Mouse (Mus musculus) cortical plate, adult 2 months (tissue): ENCODE data around the gene 2310034G01Rik. TPM values are rescaled to one million over a fixed set of nuclear protein-coding genes. Genes with fewer than 3 reads are reported as not detected.

Source experiments
- H3K27ac ChIP-seq: fragments of 200-500 bp; 2 replicates; pipeline ENCODE4 v1.5.1; 2012; ENCODE audit warnings: low read length, control low read depth, inconsistent platforms; ENCODE audit not compliant: insufficient read depth
- H3K4me1 ChIP-seq: fragments of 200-500 bp; 2 replicates; pipeline ENCODE4 v1.6.1; 2011; ENCODE audit warnings: low read length; ENCODE audit not compliant: control insufficient read depth, insufficient read depth
- H3K4me3 ChIP-seq: fragments of 200-500 bp; 2 replicates; pipeline ENCODE4 v1.5.1; 2011; ENCODE audit warnings: mild to moderate bottlenecking, low read length, control low read depth; ENCODE audit not compliant: insufficient read depth
- CTCF ChIP-seq: fragments of 200-500 bp; IDR thresholded peaks from 2 replicates; pipeline ENCODE4 v1.5.1; 2011; ENCODE audit warnings: mild to moderate bottlenecking, control low read depth, low read length; ENCODE audit not compliant: insufficient read depth; ENCODE audit errors: extremely low read depth
- POLR2A ChIP-seq: fragments of 200-500 bp; IDR thresholded peaks from 2 replicates; pipeline ENCODE4 v1.6.1; 2011; ENCODE audit warnings: mild to moderate bottlenecking, low read length, control low read depth; ENCODE audit not compliant: insufficient read depth; ENCODE audit errors: extremely low read depth
- polyA plus RNA-seq: library from polyadenylated mRNA; depleted of rRNA; stranded (reverse); fragments of >200 nt; gene quantifications from 2 replicates; pipeline ENCODE4 v1.2.3, GENCODE M21; 2012; rRNA removed

The 2310034G01Rik gene
- 1.7 and 2.4 TPM in 2 replicates for polyA plus RNA-seq

DNA sequence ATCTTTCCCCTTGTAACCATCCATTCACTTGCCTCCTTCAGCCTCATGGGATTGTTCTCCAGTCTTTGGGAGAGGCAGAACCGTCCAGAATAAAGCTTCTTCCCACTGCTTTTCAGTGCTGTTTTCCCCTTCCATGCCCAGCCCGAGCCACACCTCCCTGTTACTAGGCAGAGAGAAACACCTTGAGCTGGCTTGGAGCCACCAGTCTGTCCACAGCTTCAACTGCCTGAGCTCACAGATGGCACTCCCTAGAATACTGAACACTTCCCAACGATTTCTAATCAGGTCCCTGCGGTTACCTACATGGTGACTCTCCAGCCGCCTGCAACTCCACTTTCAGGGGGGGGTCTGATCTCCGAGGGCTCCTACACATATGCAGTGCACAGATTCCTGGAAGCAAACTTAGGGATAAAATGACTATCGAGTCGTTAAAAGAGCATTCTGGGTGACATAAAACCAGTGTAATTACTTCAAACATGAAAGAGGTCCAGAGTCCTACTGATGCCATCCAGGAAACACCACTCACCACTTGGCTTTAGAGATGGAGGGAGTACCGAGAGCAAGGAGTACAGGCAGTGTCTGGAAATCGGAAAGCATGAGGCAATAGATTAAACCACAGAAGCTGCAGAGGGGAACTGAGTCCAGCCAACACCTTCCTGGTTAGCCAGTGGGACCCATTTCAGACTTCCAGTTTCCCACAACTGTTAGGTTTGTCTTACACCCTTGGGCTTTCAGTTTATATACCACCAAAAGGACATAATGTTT is at the start of gene 2310034G01Rik:
2310034G01Rik (minus strand) TSS at position 135 of the 765 bp plus-strand sequence.
- peak within 1 kb of the TSS; percentile 85 for H3K4me3 ChIP-seq
- peaks cover 5% of the 10 kb centered on the region; the same call in 1 of the 2 replicates for H3K4me1 ChIP-seq
- H3K27ac ChIP-seq, result peak within 1 kb of the TSS; percentile 61; the same call in 1 of the 2 replicates
- TF ChIP-seq CTCF (no peak), POLR2A (no peak)

DNA sequence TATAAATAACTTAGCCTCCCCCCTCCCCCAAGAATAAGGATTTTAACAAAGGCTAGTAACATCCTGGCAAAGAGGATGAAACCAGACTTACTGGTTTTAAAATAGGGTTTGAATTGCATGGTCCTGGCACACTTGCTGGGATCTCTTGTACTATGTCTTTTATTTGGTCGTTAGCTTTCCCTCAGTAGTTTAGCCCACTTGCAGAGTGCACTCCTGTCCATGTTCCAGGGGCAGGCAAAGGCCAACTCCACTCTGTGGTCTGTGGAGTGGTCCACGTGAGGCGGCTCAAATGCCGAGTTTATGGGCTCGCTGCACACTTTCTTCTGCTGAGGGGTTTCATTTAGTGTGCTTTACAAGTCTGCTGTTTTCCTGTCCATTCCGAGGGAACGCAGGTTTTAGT is 49.8 kb upstream of the 2310034G01Rik start:
- no peak overlapping the region for H3K4me3 ChIP-seq
- peaks cover 3% of the 10 kb centered on the region; the same call in 1 of the 2 replicates for H3K4me1 ChIP-seq
- TF ChIP-seq POLR2A (no peak), CTCF (no peak)
- no peak overlapping the region for H3K27ac ChIP-seq

DNA sequence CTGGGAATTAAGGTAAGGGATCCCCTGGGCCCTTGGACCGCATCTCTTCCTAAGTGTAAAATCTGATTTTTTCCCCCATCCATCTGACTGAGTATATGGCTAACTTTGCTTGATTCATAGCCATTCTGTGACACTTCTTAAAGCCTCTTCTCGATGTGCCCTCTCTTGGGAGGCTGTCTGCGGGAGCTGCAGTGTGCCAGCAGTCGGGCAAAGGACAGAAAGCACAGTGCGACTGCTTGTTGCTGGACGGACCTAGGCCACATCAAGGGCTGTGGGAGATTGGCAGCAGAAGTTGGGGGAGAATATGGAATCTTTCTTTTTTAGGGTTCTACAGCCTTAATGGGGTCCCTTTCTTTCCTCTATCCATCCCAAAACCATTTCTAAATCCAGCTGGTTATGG is 49.3 kb upstream of the 2310034G01Rik start:
- Histone ChIP-seq H3K4me3 (no peak overlapping the region), H3K4me1 (peaks cover 3% of the 10 kb centered on the region; the same call in 1 of the 2 replicates)
- TF ChIP-seq CTCF (no peak), POLR2A (no peak)

DNA sequence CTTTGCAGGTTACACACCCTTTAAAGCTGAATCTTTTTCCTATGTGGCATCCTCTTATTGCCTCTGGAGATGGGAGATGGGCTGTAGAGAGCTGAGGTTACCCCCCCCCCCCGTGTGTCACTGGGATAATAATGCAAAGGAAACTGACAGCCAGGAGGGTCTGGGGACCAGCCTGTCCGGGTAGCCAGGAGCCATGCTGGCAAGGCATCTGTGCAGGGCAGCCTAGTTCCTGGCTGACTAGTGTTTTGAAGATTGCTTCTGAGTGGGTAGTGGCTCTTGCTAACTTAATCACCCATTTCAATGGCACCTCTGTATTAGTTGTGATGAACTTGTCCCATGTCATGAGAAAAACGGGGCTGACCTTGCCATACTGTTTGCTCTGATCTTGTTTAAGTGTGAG is 48.3 kb upstream of the 2310034G01Rik start:
- H3K27ac ChIP-seq, result no peak overlapping the region
- peaks cover 7% of the 10 kb centered on the region; the same call in 1 of the 2 replicates for H3K4me1 ChIP-seq
- H3K4me3 ChIP-seq, result no peak overlapping the region; the same call in 1 of the 2 replicates
- TF ChIP-seq CTCF, result no peak
- TF ChIP-seq POLR2A, result no peak

More for the DNA sequence above, 49.3 kb upstream of the 2310034G01Rik start:
- no peak overlapping the region for H3K27ac ChIP-seq

DNA sequence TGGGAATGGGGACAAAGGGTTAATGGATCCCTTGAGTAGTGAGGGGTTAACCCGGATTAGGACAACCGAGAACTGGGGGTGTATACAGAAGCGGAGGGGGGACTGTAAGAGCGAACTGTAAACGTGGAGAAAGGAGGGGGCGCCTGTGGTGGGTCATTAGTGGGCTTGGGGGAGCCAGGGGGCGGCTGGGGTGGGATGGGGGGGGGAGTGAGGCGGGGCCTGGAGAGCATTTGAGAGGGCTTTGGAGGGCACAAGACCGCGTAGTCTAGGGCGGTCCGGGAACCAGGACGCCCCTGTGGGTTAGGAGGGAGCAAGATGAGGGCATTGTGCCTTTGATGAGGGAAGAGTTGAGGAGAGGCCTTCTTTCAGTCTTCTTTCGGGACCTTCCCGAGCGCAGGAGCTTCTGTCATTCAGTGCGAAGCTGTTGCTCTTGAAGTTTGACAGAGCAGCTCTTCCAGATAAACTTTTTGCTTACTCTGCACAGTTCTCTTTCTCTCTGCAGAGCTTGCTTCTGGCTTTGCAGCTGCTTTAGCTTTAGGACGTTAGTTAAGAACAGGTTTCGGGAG is 47.4 kb upstream of the 2310034G01Rik start:
- no peak for TF ChIP-seq POLR2A
- no peak for TF ChIP-seq CTCF
- peaks cover 7% of the 10 kb centered on the region; the same call in 1 of the 2 replicates for H3K4me1 ChIP-seq
- peak overlapping the region; percentile 90 for H3K4me3 ChIP-seq
- H3K27ac ChIP-seq, result no peak overlapping the region

DNA sequence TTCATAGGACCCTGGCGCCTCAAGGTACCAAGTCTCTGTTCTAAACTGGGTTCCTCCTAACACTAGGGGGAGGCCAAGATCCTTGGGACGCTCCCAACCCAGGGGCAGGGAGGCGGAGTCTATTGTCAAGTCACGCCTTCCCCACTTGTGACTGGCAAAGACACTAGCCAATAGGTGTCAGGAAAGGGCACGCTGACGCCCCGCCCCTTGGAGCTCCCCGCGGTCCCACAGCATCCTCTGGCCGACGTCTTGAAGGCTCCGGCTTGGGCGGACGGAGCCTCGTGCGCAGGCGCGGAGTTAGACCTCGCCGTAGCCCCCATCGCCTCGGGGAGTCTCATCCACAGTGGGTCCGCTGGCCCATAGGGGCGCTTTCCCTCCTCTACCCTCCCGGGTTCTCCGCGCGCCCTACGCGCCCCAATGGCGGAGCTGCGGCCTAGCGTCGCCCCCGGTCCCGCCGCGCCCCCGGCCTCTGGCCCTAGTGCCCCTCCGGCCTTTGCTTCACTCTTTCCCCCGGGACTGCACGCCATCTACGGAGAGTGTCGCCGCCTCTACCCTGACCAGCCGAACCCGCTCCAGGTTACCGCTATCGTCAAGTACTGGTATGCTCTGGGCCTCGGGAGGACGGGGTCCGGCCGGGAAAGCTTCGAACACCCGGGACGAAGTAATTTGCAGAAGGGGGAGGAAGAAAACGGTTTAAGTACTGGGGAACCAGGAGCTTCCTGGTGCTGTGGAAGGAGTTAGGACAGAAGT is 46.8 kb upstream of the 2310034G01Rik start, which contains the start of gene Sufu:
Sufu (plus strand) TSS at position 211 of the 750 bp plus-strand sequence.
- H3K27ac ChIP-seq, result no peak within 1 kb of the TSS; the same call in 1 of the 2 replicates
- peak within 1 kb of the TSS; percentile 90 for H3K4me3 ChIP-seq
- H3K4me1 ChIP-seq, result peaks cover 7% of the 10 kb centered on the region; the same call in 1 of the 2 replicates
- TF ChIP-seq CTCF (peak; percentile 85), POLR2A (peak; percentile 84)

DNA sequence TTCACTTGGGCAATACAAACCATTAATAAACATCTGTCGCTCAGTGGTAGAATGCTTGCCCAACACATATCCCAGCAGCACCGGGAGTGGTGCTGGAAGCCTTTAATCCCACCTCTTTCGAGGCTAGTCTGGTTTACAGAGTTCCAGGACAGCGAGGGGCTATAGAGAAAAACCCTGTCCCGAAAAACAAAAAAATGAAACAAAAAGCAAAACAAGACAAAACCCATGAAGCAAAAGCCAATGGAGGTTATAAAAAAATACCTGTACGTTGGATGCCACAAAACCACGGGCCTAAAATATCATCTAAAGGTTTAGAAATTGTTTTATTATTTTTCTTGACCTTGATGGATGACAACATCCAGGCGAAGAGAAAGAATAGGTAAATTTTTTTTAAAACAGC is 46.0 kb upstream of the 2310034G01Rik start:
- H3K4me3 ChIP-seq, result no peak overlapping the region
- TF ChIP-seq POLR2A, result no peak
- no peak for TF ChIP-seq CTCF
- peaks cover 7% of the 10 kb centered on the region; the same call in 1 of the 2 replicates for H3K4me1 ChIP-seq
- no peak overlapping the region for H3K27ac ChIP-seq

DNA sequence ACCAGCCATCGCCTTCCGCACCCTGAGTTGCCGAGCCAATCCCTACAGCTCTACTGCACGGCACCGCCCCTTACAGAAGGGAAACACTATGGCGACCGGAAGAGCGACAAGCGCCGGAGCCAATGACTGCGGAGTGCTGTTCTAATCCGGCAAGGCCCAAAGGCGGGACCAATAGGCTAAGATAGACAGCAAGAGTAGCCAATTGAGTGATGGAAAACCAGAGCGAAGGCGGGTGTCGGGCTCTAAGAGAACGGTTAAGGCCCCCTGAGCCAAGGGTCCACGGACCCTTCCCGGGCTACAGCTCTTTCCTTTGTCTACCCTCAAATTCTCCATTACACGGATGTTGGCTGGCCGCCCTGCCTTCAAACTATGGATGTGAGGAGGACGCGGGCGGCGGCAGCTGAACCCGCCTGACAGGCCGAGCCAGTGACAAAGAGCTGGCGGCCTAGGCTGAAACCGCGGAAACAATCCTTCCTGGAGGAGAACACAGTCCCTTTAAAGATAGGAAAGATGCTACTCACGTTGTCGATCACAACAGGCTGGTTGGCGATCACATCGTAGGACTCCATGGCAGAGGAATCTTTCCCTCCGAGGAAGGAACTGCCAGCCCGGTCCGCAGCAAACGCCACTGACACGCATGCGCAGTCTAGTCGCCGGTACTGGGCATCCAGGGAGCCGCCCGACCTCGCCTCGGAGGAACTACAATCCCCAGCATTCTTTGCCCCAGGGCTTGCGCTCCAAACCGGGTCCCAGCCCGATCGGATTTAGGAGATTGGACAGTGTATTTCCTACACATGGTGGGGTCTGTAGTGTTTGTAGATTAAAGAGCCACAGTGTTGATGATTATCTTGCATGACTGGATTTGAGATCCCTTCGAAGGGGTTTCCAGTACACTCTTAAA is 45.3 kb upstream of the 2310034G01Rik start, which contains the start of gene Actr1a:
Actr1a (minus strand) TSS at position 640 of the 901 bp plus-strand sequence.
- peak within 1 kb of the TSS; percentile 48; the same call in 1 of the 2 replicates for H3K27ac ChIP-seq
- peak within 1 kb of the TSS; percentile 69 for H3K4me3 ChIP-seq
- TF ChIP-seq CTCF (no peak), POLR2A (peak; percentile 96)
- peaks cover 7% of the 10 kb centered on the region; the same call in 1 of the 2 replicates for H3K4me1 ChIP-seq

DNA sequence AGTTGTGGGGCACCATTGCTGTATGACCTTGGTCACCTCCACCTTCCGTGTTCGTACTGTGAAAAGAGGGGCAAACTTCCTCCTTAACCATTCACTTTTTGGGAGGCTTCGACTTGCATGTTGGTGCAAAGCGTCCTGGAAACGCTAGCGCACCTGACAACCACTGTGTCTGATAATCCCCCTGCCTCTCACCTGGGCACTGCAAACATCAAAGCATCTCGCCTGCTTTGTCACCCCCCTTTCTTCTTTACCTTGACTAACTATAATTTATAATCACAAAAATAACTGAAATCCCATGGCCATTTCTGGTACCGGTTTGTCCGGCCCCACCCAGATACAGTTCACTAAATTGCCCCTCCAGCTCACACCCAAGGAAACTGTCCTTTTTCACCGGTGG is 44.6 kb upstream of the 2310034G01Rik start:
- H3K4me3 ChIP-seq, result peak overlapping the region; percentile 69
- TF ChIP-seq POLR2A (no peak; the same call in 1 of the 2 replicates), CTCF (no peak)
- no peak overlapping the region for H3K27ac ChIP-seq
- H3K4me1 ChIP-seq, result peaks cover 7% of the 10 kb centered on the region; the same call in 1 of the 2 replicates
